ENCODE assay signal across 19 mouse cellular contexts in genomic region chr9:41051080-41051932, GRCm38 (mm10). TPM values are rescaled to one million over a fixed set of nuclear protein-coding genes. Genes with fewer than 3 reads are reported as not detected.
DNase-seq lines count a peak whose midpoint lies in the region; ATAC-seq and TF ChIP-seq lines count a peak whose summit lies in the region.
"Had no signal": no experiment of that assay in that cellular context is flagged by ENCODE, and none has a peak within 500 bp of the region (broad histone marks: within the 10 kb centered on the region; RNA-seq: fewer than 3 reads in every experiment).

No protein-coding gene starts in this region.

- in situ Hi-C loops in CH12.LX (cut with MboI; ENCODE audit: low pct_ligation_motif_present, low pct_unique_long_range_greater_than_20kb, low sequenced_read_pairs) = loop anchor here (5.0 kb wide), 1 partner anchor 126 kb away; no protein-coding TSS in a partner anchor

- no peak for DNase-seq in heart, embryonic 10.5 days (ENCODE audit: low spot score)
- DNase-seq in heart, postnatal 14 days = no peak
- DNase-seq in CH12.LX (ENCODE audit: extremely low read depth) = peak; percentile 35
- DNase-seq in forebrain, embryonic 14.5 days (ENCODE audit: low spot score) = no peak
- no peak for DNase-seq in cerebellum, postnatal 36 days
- DNase-seq in lung, postnatal 0 days (ENCODE audit: low spot score) = no peak
- DNase-seq: adrenal gland, adult 8-10 months; B cell, adult 2 months; cerebellum, adult 18-20 months; heart, postnatal 36 days; kidney, postnatal 10 days; lung, postnatal 4 days had no signal

- H3K4me1 ChIP-seq in heart, embryonic 10.5 days = peaks cover 29% of the 10 kb centered on the region
- peaks cover 8 to 36% of the 10 kb centered on the region in 2 experiments; a peak in 3 of 4 replicates for H3K4me1 ChIP-seq in CH12.LX (ENCODE audit: control insufficient read depth in 1 of 2, insufficient read depth in 2 of 2)
- H3K4me1 ChIP-seq in forebrain, embryonic 14.5 days (ENCODE audit: control insufficient read depth, insufficient read depth, low read length) = peaks cover 5% of the 10 kb centered on the region; the same call in 1 of the 2 replicates
- no peaks in the 10 kb centered on the region for H3K4me1 ChIP-seq in lung, postnatal 0 days (ENCODE audit: insufficient read depth, low read depth, low read length)

- no peaks in the 10 kb centered on the region for H3K9me3 ChIP-seq in heart, embryonic 10.5 days
- H3K9me3 ChIP-seq in CH12.LX (replicated peaks; ENCODE audit: low read length) = no peaks in the 10 kb centered on the region
- H3K9me3 ChIP-seq in forebrain, embryonic 14.5 days (replicated peaks; ENCODE audit: control insufficient read depth, low read length) = no peaks in the 10 kb centered on the region
- H3K9me3 ChIP-seq in lung, postnatal 0 days (ENCODE audit: low read length) = no peaks in the 10 kb centered on the region
- H3K9me3 ChIP-seq: liver, embryonic 12.5 days had no signal

- no peak for TF ChIP-seq CTCF in CH12.LX (conservative IDR thresholded peaks at IDR 0.05 in 1 of 2, IDR thresholded peaks at IDR 0.05 in 1 of 2; ENCODE audit: low read depth in 2 of 2, low read length in 2 of 2)
- TF ChIP-seq CTCF in lung, postnatal 0 days (IDR thresholded peaks at IDR 0.05) = no peak

- no peak overlapping the region for H3K4me2 ChIP-seq in CH12.LX (ENCODE audit: insufficient read depth, low read depth, poor library complexity, severe bottlenecking)
- no peak overlapping the region for H3K4me2 ChIP-seq in forebrain, embryonic 14.5 days (ENCODE audit: low read length)
- H3K4me2 ChIP-seq in lung, postnatal 0 days (replicated peaks; ENCODE audit: low read depth, low read length) = no peak overlapping the region
- H3K4me2 ChIP-seq: liver, embryonic 12.5 days had no signal

- peak overlapping the region; percentile 71; the same call in 1 of the 2 replicates for H3K27ac ChIP-seq in heart, embryonic 10.5 days
- no peak overlapping the region for H3K27ac ChIP-seq in CH12.LX (ENCODE audit: insufficient read depth, low read depth)
- H3K27ac ChIP-seq in forebrain, embryonic 14.5 days (ENCODE audit: low read depth, low read length) = peak overlapping the region; percentile 56; the same call in 1 of the 2 replicates
- H3K27ac ChIP-seq in macrophage = peak overlapping the region; percentile 32
- no peak overlapping the region for H3K27ac ChIP-seq in lung, postnatal 0 days (ENCODE audit: low read length)
- H3K27ac ChIP-seq: liver, embryonic 12.5 days had no signal

- peaks cover 13% of the 10 kb centered on the region; the same call in 1 of the 2 replicates for H3K36me3 ChIP-seq in heart, embryonic 10.5 days
- peaks cover 0 to 25% of the 10 kb centered on the region in 2 experiments for H3K36me3 ChIP-seq in CH12.LX (replicated peaks in 1 of 2; ENCODE audit: control insufficient read depth in 1 of 2, insufficient read depth in 1 of 2, low read length in 1 of 2)
- H3K36me3 ChIP-seq in forebrain, embryonic 14.5 days (ENCODE audit: control insufficient read depth, insufficient read depth, low read length) = no peaks in the 10 kb centered on the region
- no peaks in the 10 kb centered on the region for H3K36me3 ChIP-seq in macrophage (ENCODE audit: inconsistent target)
- H3K36me3 ChIP-seq in lung, postnatal 0 days (ENCODE audit: insufficient read depth, low read length) = no peaks in the 10 kb centered on the region
- H3K36me3 ChIP-seq: liver, embryonic 12.5 days had no signal

- no peak for TF ChIP-seq POLR2A in CH12.LX (IDR thresholded peaks at IDR 0.05; ENCODE audit: low read depth, low read length)

- peak; percentile 63 for TF ChIP-seq EP300 in CH12.LX (IDR thresholded peaks at IDR 0.05; ENCODE audit: low read length)
- no peak for TF ChIP-seq EP300 in lung, postnatal 0 days (IDR thresholded peaks at IDR 0.05)

- H3K79me2 ChIP-seq in CH12.LX (replicated peaks; ENCODE audit: control insufficient read depth, extremely low read depth, insufficient read depth, poor library complexity, severe bottlenecking) (no peaks in the 10 kb centered on the region), macrophage (ENCODE audit: inconsistent target) (peaks cover 33% of the 10 kb centered on the region; the same call in 1 of the 2 replicates)

- no peak for TF ChIP-seq RAD21 in CH12.LX (IDR thresholded peaks at IDR 0.05; ENCODE audit: low read depth, low read length)

- 44% methylated on average over 11 of the region's 11 CpGs for WGBS in heart, embryonic 10.5 days
- WGBS in forebrain, embryonic 14.5 days = 67% methylated on average over 11 of the region's 11 CpGs
- 40% methylated on average over 11 of the region's 11 CpGs for WGBS in macrophage (ENCODE audit: missing documents)
- WGBS in lung, postnatal 0 days = 35% methylated on average over 11 of the region's 11 CpGs

- H3K9ac ChIP-seq in CH12.LX (ENCODE audit: insufficient read depth, low read depth) = no peak overlapping the region
- no peak overlapping the region for H3K9ac ChIP-seq in forebrain, embryonic 14.5 days (ENCODE audit: low read length)
- H3K9ac ChIP-seq in lung, postnatal 0 days (replicated peaks; ENCODE audit: low read depth) = no peak overlapping the region
- H3K9ac ChIP-seq: liver, embryonic 12.5 days had no signal

- intact Hi-C loops in heart, postnatal 14 days (cut with DNase I) = no loop called here

- no peaks in the 10 kb centered on the region for H3K27me3 ChIP-seq in heart, embryonic 10.5 days (ENCODE audit: insufficient read depth, poor library complexity, severe bottlenecking)
- no peaks in the 10 kb centered on the region for H3K27me3 ChIP-seq in CH12.LX (replicated peaks)
- H3K27me3 ChIP-seq in forebrain, embryonic 14.5 days (replicated peaks; ENCODE audit: control insufficient read depth, insufficient read depth, low read length) = no peaks in the 10 kb centered on the region
- H3K27me3 ChIP-seq in lung, postnatal 0 days (replicated peaks; ENCODE audit: insufficient read depth, low read length) = no peaks in the 10 kb centered on the region

- dilution Hi-C loops in CH12.LX (cut with MboI; ENCODE audit: extremely low pct_ligation_motif_present, extremely low pct_unique_long_range_greater_than_20kb, low sequenced_read_pairs) = no loop called here

- no peak for ATAC-seq in forebrain, embryonic 14.5 days
- ATAC-seq in erythroblast, adult 5-6 weeks (replicated peaks; ENCODE audit: low FRiP score, poor library complexity, severe bottlenecking) = no peak
- no peak for ATAC-seq in lung, postnatal 0 days
- ATAC-seq: liver, embryonic 12.5 days had no signal

- no peak overlapping the region for H3K4me3 ChIP-seq in heart, embryonic 10.5 days
- H3K4me3 ChIP-seq in CH12.LX (replicated peaks in 1 of 3; ENCODE audit: low read depth in 2 of 3, low read length in 2 of 3, poor library complexity in 1 of 3) = no peak overlapping the region
- no peak overlapping the region for H3K4me3 ChIP-seq in forebrain, embryonic 14.5 days (ENCODE audit: low read depth, low read length)
- no peak overlapping the region for H3K4me3 ChIP-seq in macrophage (ENCODE audit: inconsistent target)
- H3K4me3 ChIP-seq in lung, postnatal 0 days (ENCODE audit: low read depth, low read length) = no peak overlapping the region
- H3K4me3 ChIP-seq: liver, embryonic 12.5 days had no signal

TF ChIP-seq in CH12.LX, 34 proteins besides CTCF, POLR2A, EP300 and RAD21:
- TF ChIP-seq JUN (IDR thresholded peaks at IDR 0.05; ENCODE audit: insufficient read depth, low read depth, low read length) (no peak), NELFE (IDR thresholded peaks at IDR 0.05; ENCODE audit: low read depth, low read length) (no peak), MAX (IDR thresholded peaks at IDR 0.05; ENCODE audit: low read length) (no peak), RCOR1 (conservative IDR thresholded peaks at IDR 0.05; ENCODE audit: low read depth, low read length) (no peak), TBP (conservative IDR thresholded peaks at IDR 0.05; ENCODE audit: low read depth, low read length) (peak; percentile 88), MEF2A (IDR thresholded peaks at IDR 0.05; ENCODE audit: borderline replicate concordance, low read depth, low read length) (0 out of 2 replicates have a peak, but pooled peaks have one; percentile 42)

RNA-seq across cellular contexts. Expression of gene Crtam, which starts 46.9 kb away (rescaled TPM):
- 0.12 and 0.29 TPM in 2 replicates for polyA plus RNA-seq in heart, embryonic 10.5 days (2016; fragmentation: Nextera tagmentation; extraction: Ambion mirVana)
- total RNA-seq in heart, postnatal 14 days (2021) = under 1 TPM; 0.12 to 0.14 TPM
- not detected in 2 replicates for total RNA-seq in CH12.LX (2012; rRNA removed)
- total RNA-seq in CH12.LX (2014; rRNA removed) = not detected in 2 replicates
- not detected in 2 replicates for polyA plus RNA-seq in CH12.LX (2012; ENCODE audit: insufficient read length, low read depth)
- polyA plus RNA-seq in forebrain, embryonic 14.5 days (2014; fragmentation: Nextera tagmentation; extraction: Ambion mirVana) = 0.08 TPM in 1 of 2 replicates, not detected in the other
- total RNA-seq in macrophage (2018; cell fraction: chromatin; rRNA removed) = 1 to 10 TPM in 2 of 26 experiments, under 1 TPM in 15, not detected in 9; 0.13 to 1.2 (median 0.46) TPM
- total RNA-seq in macrophage (2018; cell fraction: cytosol; rRNA removed) = under 1 TPM in 1 of 26 experiments, not detected in 25; 0.07 TPM
- total RNA-seq in macrophage (2018; cell fraction: nucleus; rRNA removed) = 1 to 10 TPM in 1 of 26 experiments, under 1 TPM in 11, not detected in 14; 0.11 to 1.7 (median 0.26) TPM
- not detected in 3 replicates for polyA plus RNA-seq in macrophage (2018)
- not detected in 2 replicates for total RNA-seq in erythroblast, adult 5-6 weeks (2015; ENCODE audit: low replicate concordance)
- total RNA-seq in erythroblast, adult 5-6 weeks (2017; ENCODE audit: low replicate concordance) = not detected in 2 replicates
- 0.06 and 0.10 TPM in 2 replicates for polyA plus RNA-seq in lung, postnatal 0 days (2015; fragmentation: Nextera tagmentation; extraction: Ambion mirVana)
- total RNA-seq: gastrocnemius, adult 8-10 months; heart, postnatal 36 days; left cerebral cortex, adult 18-20 months had no signal
- polyA plus RNA-seq: embryonic facial prominence, embryonic 14.5 days; neural tube, embryonic 11.5 days had no signal

Comparison
In these comparisons a context has a peak if more than half of its experiments do, and no peak if none do; other contexts are left out.
1. H3K27ac ChIP-seq: peak in heart, embryonic 10.5 days (single experiment), forebrain, embryonic 14.5 days (single experiment) and macrophage (single experiment); none in CH12.LX (single experiment) and lung, postnatal 0 days (single experiment).